Mouse (Mus musculus) kidney, adult 8-10 months (tissue): ENCODE measurements around the gene Armh2.
A peak's percentile ranks its signal among the peaks of the same experiment; 100 is the strongest.

Experiments
- DNase-seq, 2 experiments: peaks; one replicate each; pipeline ENCODE4 v3.0.0; 2022

The Armh2 gene

GRCm38 (mm10) chr13:24741028-24741427 lies at the start of gene Armh2:
Gene Armh2 (plus strand): TSS chr13:24741232.
- DNase-seq: no peak

- no peak for DNase-seq
Measured at GRCm38 (mm10) chr13:24693312-24693711, 47.7 kb upstream of the Armh2 start.

- no peak for DNase-seq
Measured at GRCm38 (mm10) chr13:24698746-24699145, 42.3 kb upstream of the Armh2 start.

- no peak for DNase-seq
Measured at GRCm38 (mm10) chr13:24702128-24702527, 38.9 kb upstream of the Armh2 start.

- DNase-seq: no peak
Measured at GRCm38 (mm10) chr13:24709656-24710396, 31.2 kb upstream of the Armh2 start.

GRCm38 (mm10) chr13:24710968-24711367 lies 30.1 kb upstream of the Armh2 start:
- DNase-seq: no peak

- DNase-seq: peak; percentile 7 to 9
Measured at GRCm38 (mm10) chr13:24712581-24713130, 28.4 kb upstream of the Armh2 start.

GRCm38 (mm10) chr13:24713434-24714000 lies 27.5 kb upstream of the Armh2 start:
- DNase-seq: peak; percentile 80 to 93

GRCm38 (mm10) chr13:24714360-24714885 lies 26.6 kb upstream of the Armh2 start:
- DNase-seq: no peak

- no peak for DNase-seq
Measured at GRCm38 (mm10) chr13:24715601-24716000, 25.4 kb upstream of the Armh2 start.

- DNase-seq: no peak
Measured at GRCm38 (mm10) chr13:24716441-24716840, 24.6 kb upstream of the Armh2 start.

GRCm38 (mm10) chr13:24717677-24718076 lies 23.4 kb upstream of the Armh2 start:
- no peak for DNase-seq

- DNase-seq: no peak
Measured at GRCm38 (mm10) chr13:24721502-24721901, 19.5 kb upstream of the Armh2 start.

- peak; percentile 17 to 26 for DNase-seq
Measured at GRCm38 (mm10) chr13:24723699-24724394, 17.2 kb upstream of the Armh2 start.

- no peak for DNase-seq
Measured at GRCm38 (mm10) chr13:24724395-24724759, 16.7 kb upstream of the Armh2 start.

GRCm38 (mm10) chr13:24729128-24729527 lies 11.9 kb upstream of the Armh2 start:
- DNase-seq: no peak

GRCm38 (mm10) chr13:24734502-24734901 lies 6.5 kb upstream of the Armh2 start:
- no peak for DNase-seq

- no peak for DNase-seq
Measured at GRCm38 (mm10) chr13:24735608-24736131, 5.4 kb upstream of the Armh2 start.

GRCm38 (mm10) chr13:24747823-24748222 lies 6.8 kb downstream of the Armh2 start:
- DNase-seq: no peak

- DNase-seq: no peak
Measured at GRCm38 (mm10) chr13:24750807-24751206, 9.8 kb downstream of the Armh2 start.

- DNase-seq: no peak
Measured at GRCm38 (mm10) chr13:24751396-24751795, 10.4 kb downstream of the Armh2 start.

GRCm38 (mm10) chr13:24756756-24757155 lies 15.7 kb downstream of the Armh2 start:
- DNase-seq: no peak
